Mouse (Mus musculus) urinary bladder, postnatal 25 days (tissue): Measurements from ENCODE around the gene Naga.
A peak's percentile ranks its signal among the peaks of the same experiment; 100 is the strongest.

ENCODE experiments used
- DNase-seq: peaks from one replicate; pipeline ENCODE4 v3.0.0; 2022; ENCODE audit warnings: low spot score

Naga gene

DNA sequence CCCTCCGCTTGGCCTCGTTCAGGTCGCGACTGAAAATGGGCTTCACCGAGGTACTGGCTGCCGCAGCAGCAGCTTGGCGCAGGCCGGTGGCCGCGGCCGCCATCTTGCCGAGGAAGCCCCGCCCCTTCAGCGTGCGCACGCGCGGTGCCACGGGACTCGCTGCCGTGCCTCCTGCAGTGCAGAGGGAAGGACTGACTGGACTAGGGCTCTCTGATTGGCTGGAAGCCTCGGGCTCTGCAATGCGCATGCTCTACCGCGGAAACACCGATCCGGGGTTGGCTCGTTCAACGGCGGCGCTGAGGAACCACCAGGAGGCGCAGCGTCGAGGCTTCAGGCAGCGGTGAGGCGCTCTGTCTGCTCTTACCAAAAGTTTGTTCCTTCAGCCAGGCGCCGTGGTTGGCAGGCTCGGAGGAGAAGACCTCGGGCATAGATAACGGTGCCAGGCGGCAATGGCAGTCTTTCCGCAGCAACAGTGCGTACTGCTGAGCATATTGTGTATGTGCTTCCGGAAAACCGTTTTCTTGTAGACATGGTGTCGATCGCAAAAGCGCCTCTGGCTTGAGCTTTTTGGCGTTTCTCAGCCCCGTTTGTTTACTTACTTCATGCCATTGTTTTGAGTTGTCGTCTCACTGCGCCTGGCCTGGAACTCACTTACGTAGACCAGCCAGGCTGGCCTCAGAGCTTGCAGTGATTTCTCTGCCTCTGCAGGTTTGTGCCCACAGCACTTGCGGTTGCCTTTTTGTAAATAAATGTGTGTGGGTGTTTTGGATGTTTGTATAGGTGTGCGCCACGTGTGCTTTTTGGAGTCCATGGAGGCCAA, 15.6 kb upstream of the Naga start, which contains the start of gene Ndufa6:
TSS of gene Ndufa6 (minus strand) at position 197 of the 820 bp plus-strand sequence.
- DNase-seq: peak; percentile 99

- DNase-seq: no peak
Measured at GRCm38 (mm10) chr15:82353745-82354113, 15.0 kb upstream of the Naga start.

DNA sequence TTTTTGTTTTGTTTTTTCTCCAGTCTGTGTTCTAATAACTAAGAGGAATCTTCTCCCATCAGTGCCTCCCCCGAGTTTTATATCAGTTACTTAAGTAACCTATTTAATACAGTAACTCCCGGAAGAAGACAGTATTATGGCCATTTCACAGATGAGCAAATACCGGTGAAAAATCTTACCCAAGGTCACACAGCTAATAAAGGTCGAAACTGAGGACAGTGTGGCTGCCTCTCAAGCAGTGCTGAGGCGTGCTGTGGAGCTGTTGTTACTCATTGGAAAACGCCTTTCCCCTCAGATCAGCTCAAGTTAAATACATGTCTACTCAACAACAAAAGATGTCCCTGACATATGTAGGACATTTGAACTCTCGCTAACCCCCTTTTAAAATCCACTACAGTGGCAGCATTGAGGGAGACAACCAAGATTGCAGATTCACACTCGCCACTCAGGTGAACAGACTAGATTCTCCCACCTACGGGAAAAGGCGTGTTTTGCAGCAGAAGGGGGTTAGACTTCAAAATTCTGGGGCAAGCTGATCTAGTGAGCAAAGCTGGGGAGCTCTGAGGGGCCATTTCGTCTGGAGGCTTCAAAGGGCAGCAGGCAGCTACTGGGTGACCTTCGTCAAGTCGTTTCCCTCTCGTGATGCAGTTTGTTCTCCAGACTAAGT, 14.5 kb upstream of the Naga start:
- no peak for DNase-seq

DNA sequence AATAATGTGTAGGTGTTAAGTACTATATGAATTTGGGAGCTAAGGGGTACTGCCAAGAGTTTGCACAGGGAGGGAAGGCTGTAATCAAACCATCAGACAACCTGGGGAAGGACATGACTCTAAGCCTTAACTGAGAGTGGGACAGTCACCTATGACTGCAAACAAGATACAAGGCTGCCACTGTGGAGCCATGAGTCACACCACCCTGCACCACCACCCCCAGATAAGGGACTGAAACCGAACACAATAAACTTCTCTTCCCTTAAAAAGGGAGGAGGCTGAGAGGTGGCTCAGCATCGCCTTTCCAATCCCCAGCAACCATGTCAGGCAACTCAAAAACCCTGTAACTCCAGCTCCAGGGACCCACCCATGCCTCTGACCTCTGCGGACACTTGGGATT, 12.8 kb upstream of the Naga start:
- no peak for DNase-seq

- DNase-seq: no peak
Measured at GRCm38 (mm10) chr15:82350349-82350748, 11.6 kb upstream of the Naga start.

GRCm38 (mm10) chr15:82348999-82349341, 10.2 kb upstream of the Naga start:
- DNase-seq: no peak

DNA sequence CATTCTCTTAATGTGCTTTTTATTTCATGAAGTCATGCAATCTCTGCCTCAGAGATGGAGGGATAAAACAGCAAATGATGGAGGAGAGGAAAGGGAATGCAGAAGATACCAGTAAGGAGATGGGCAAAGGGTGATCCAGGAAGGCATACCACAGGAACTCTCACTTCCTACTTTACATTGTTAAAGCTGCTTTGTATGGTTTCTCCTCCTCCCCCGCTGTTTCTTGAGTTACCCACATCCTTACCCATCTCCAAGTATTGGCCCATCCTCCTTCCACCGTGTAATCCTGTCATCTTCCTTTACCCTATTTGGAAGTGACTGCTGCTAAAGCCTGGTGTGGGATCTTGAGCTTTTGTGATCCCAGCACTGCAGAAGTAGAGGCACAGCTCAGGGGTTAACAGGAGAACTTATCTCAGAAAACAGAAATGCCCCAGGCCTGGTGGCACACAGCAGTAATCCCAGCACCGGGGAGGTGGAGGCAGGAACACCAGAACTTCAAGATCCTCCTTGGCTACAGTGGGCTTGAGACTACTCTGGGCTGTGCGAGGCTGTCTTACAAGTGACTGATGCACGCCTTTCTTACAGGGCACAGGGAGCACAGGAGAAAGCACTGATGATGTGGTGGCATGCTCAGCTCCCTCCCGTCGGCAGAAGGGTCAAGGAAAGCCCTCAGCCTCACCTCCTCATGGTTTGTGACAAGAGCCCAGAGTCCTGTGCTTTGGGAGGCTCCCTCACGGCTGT, 9.7 kb upstream of the Naga start:
- no peak for DNase-seq

- no peak for DNase-seq
Measured at GRCm38 (mm10) chr15:82347852-82348251, 9.1 kb upstream of the Naga start.

DNA sequence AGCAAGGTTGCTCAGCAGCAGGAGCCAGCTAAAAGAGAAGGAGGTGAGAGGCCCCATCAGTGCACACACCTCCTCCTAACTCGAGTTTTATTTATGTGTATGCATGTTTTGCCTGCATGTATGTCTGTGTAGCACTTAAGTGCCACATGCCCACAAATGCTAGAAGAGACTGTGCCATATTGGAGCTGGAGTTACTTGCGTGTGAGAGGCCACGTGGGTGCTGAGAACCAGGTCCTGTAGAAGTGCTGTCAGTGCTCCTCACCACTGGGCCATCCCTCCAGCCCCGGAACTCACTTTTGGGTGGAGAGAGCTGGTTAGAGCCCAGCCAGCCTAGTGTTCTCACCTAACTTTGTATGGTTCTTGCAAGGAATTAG, 8.6 kb upstream of the Naga start:
- no peak for DNase-seq

DNA sequence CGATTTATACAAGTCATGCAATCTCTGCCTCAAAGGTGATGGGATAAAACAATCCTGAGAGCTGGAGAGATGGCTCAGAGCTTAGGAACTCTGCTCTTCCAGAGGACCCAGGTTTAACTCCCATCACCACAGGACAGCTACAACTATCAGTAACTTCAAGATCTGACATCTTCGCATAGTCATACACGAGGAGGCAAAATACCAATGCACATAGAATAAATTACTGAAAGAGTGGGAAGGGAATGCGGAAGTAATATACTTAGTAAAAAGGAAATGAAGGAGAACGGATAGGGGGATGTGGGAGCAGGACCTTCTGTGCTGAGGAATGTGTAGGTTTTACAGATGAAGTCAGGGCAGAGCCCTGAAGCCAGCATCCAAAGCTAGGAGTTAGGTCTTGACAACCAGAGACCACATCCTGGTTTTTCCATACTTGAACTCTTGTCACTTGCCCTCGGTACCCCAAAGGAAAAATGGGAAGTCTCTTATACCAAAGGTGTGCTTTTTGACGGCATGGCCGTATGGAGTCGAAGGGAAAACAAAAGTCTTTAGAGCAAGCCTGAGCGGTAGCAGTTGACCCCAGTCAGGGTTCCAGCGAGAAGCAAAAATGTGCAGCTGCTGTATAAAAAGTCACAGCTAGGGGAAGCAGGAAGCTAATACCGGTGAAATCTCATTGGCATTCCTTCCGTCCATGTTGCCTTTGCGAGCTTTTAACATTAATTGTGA, 8.0 kb upstream of the Naga start:
- DNase-seq: no peak

- DNase-seq: peak; percentile 95
Measured at GRCm38 (mm10) chr15:82345820-82346470, 7.2 kb upstream of the Naga start.

- DNase-seq: no peak
Measured at GRCm38 (mm10) chr15:82344971-82345370, 6.2 kb upstream of the Naga start.

GRCm38 (mm10) chr15:82343368-82344287, 4.9 kb upstream of the Naga start:
- no peak for DNase-seq

DNA sequence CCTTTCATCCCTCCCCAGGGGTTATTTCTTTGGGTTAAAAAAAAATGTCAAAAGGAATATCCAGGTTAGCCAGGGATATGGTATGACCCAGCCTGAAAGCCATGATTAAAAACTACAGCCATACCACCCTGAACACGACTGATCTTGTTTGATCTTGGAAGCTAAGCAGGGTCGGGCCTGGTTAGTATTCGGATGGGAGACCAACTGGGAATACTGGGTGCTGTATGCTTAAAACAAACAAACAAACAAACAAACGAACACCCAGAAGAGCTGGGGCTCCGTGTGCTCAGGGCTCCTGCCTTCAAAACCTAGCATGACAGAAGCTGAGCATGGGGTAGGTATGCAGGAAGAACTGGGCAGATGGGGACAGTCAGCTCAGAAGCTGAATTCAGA, 3.8 kb upstream of the Naga start:
- DNase-seq: no peak

DNA sequence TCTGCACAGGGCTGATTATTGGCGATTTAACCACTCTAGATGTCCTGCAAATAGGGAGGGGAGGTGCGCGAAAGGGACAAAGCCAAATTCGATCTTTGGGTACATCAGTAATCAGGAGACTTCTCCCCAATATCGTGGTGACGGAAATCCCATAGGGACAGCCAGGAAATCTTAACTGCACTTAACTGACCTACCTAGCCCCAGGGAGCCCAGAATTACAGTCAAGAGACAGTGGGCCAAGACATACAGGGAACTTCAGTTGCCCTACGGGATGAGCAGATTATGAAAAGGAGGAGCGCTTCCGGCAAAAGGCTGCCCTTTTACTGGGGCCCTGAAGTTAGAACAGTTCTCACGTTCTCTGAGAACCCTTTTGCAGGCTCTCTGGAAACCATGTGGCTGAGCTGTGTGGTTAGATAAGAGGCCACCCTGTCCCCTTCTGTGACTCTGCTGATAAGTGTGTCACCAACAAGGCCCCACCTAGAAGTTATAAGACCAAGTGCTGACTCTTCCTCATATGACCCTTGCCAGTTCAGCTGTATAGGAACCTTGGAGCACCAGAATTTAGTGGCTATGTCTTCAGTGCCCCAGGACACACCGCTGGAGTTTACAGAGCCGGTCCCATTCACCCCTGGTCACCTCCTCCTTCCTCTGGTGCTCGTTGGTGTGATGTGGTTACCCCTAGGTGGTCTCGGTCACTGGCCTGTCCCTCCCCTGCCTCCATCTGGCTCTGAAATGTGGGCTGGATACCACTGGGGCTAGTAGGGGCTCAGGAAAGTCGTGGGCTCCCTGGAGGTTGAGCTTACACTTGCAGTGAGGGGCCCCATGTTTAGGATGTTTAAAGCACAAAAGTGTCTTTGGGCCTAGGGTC, 3.2 kb upstream of the Naga start:
- no peak for DNase-seq

DNA sequence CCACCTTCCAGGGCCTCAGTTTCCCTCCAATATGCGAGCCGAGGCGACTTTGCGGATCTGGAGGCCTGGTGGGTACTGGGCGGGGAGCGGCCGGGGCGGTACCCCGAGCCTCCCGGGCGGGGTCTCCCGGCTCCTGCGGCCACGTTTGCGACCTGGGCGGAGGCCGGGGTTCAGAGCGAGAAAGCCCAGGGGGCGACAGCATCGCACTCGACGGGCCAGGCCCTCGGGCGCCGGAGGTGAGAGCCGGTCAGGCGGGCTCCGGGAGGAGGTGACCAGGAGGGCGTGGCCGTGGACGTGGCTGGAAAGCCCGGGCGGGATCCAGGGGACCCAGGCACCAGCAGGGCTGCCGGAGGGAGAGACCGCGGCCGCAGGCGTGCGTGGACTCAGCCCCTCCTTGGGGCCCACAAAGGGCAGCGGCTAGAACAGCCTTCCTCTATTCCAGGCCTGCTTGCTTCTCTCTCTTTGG, 2.3 kb upstream of the Naga start:
- peak; percentile 60 for DNase-seq

- DNase-seq: no peak
Measured at GRCm38 (mm10) chr15:82340414-82341035, 1.8 kb upstream of the Naga start.

- no peak for DNase-seq
Measured at GRCm38 (mm10) chr15:82339634-82340254, 1.0 kb upstream of the Naga start.

GRCm38 (mm10) chr15:82339150-82339549, 425 bp upstream of the Naga start:
- no peak for DNase-seq
